Mouse (Mus musculus) thymus, adult 2 months (tissue): ENCODE measurements around the gene Gse1.

Experiments used
- CTCF ChIP-seq: fragments of 200-500 bp; IDR thresholded peaks from 2 replicates; pipeline ENCODE4 v1.5.1; 2012; ENCODE audit warnings: mild to moderate bottlenecking, control low read depth, low read length, moderate library complexity, borderline replicate concordance; ENCODE audit not compliant: control insufficient read depth, poor library complexity, insufficient read depth; ENCODE audit errors: extremely low read depth
- POLR2A ChIP-seq: fragments of 200-500 bp; IDR thresholded peaks from 2 replicates; pipeline ENCODE4 v1.6.1; 2012; ENCODE audit warnings: mild to moderate bottlenecking, low read length, control low read depth, moderate library complexity; ENCODE audit not compliant: control insufficient read depth, poor library complexity, insufficient read depth; ENCODE audit errors: extremely low read depth

- no peak for TF ChIP-seq CTCF
- TF ChIP-seq POLR2A = no peak
Observed at GRCm38 (mm10) chr8:120435781-120436180, 207.5 kb downstream of the Gse1 start.
